Mouse (Mus musculus): Measurements from ENCODE around the gene Casc3. TPM values are rescaled to one million over a fixed set of nuclear protein-coding genes. Genes with fewer than 3 reads are reported as not detected.
"Not testable (repeated sequence)": the region's sequence is repeated elsewhere in the genome, so short reads cannot be mapped to it uniquely, and the experiment has no call there.

Casc3 gene
- polyA plus RNA-seq, 1 experiment from 2014 or later = 44.9 TPM

GRCm38 (mm10) chr11:98797306-98797705, 7.4 kb upstream of the Casc3 start:
- H3K4me3 ChIP-seq (ENCODE audit: low read depth, low read length) = peak overlapping the region; percentile 100
- peak overlapping the region; percentile 97 for H3K9ac ChIP-seq (ENCODE audit: low read length)
- ATAC-seq (ENCODE audit: insufficient number of reproducible peaks, low FRiP score, low TSS enrichment, low read depth) (no peak), DNase-seq (ENCODE audit: low spot score) (no peak)
- peaks cover 24% of the 10 kb centered on the region for H3K36me3 ChIP-seq (ENCODE audit: control insufficient read depth, insufficient read depth, low read length)
- H3K27ac ChIP-seq (replicated peaks; ENCODE audit: low read depth, low read length) = no peak overlapping the region
- WGBS = 15% methylated on average over 5 of the region's 5 CpGs
- no peaks in the 10 kb centered on the region for H3K27me3 ChIP-seq (ENCODE audit: control insufficient read depth, insufficient read depth, low read length)
- peak overlapping the region; percentile 88 for H3K4me2 ChIP-seq (ENCODE audit: low read depth, severe bottlenecking)
- H3K9me3 ChIP-seq (ENCODE audit: control insufficient read depth, low read length) = no peaks in the 10 kb centered on the region
- peaks cover 10% of the 10 kb centered on the region for H3K4me1 ChIP-seq (ENCODE audit: control insufficient read depth, insufficient read depth, low read length)

DNA sequence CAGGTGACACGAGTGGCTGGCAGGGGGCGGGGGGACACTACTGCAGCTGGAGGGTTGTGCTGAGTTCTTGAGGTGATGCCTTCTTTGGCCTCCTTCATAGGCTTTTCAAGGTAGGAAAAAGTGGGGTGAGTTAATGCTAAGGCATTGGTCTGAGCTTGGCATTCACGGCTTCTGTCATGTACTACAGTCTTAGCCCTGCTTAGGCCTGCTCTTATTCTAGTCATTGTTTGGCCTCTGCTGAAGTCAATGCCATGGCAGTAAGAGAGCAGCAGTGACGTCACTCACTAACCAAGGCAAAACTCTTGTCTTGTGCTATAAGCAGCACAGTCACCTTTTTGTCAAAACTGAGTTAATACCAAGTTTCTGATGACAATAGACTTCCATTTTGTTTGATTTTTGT, 6.8 kb upstream of the Casc3 start:
- H3K4me2 ChIP-seq (ENCODE audit: low read depth, severe bottlenecking) = peak overlapping the region; percentile 88
- H3K9me3 ChIP-seq (ENCODE audit: control insufficient read depth, low read length) = no peaks in the 10 kb centered on the region
- H3K4me3 ChIP-seq (ENCODE audit: low read depth, low read length) = peak overlapping the region; percentile 100
- ATAC-seq (ENCODE audit: insufficient number of reproducible peaks, low FRiP score, low TSS enrichment, low read depth) (no peak), DNase-seq (ENCODE audit: low spot score) (no peak)
- peak overlapping the region; percentile 97; the same call in 1 of the 2 replicates for H3K9ac ChIP-seq (ENCODE audit: low read length)
- H3K27me3 ChIP-seq (ENCODE audit: control insufficient read depth, insufficient read depth, low read length) = no peaks in the 10 kb centered on the region
- H3K27ac ChIP-seq (replicated peaks; ENCODE audit: low read depth, low read length) = no peak overlapping the region
- H3K4me1 ChIP-seq (ENCODE audit: control insufficient read depth, insufficient read depth, low read length) = peaks cover 10% of the 10 kb centered on the region
- WGBS = 62% methylated on average over 4 of the region's 4 CpGs
- peaks cover 27% of the 10 kb centered on the region for H3K36me3 ChIP-seq (ENCODE audit: control insufficient read depth, insufficient read depth, low read length)

DNA sequence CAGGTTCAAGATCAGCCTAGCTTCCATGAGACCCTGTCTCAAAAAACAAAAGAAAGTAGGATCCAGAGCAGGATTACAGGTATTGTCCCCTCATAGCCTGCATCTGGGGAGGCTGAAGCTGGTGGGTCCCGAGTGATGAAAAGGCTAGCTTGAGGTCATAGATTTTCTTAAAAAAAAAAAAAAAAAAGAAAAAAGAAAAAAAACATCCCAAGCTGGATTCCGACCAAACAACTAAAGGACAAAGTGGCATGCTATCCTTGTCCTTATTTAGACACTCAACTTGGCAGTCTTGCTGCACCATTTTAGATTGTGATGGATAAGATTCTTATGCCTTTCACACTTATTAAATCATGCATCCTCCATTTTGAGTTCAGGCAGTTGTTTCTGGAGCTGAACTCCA, 3.7 kb downstream of the Casc3 start:
- ATAC-seq (ENCODE audit: insufficient number of reproducible peaks, low FRiP score, low TSS enrichment, low read depth) = no peak
- WGBS = 85% methylated on average over 2 of the region's 2 CpGs
- no peak overlapping the region for H3K27ac ChIP-seq (replicated peaks; ENCODE audit: low read depth, low read length)

GRCm38 (mm10) chr11:98809457-98810290, 5.0 kb downstream of the Casc3 start:
- H3K27me3 ChIP-seq (ENCODE audit: control insufficient read depth, insufficient read depth, low read length) = no peaks in the 10 kb centered on the region
- H3K4me1 ChIP-seq (ENCODE audit: control insufficient read depth, insufficient read depth, low read length) = peaks cover 4% of the 10 kb centered on the region; the same call in 1 of the 2 replicates
- H3K36me3 ChIP-seq (ENCODE audit: control insufficient read depth, insufficient read depth, low read length) = peaks cover 16% of the 10 kb centered on the region
- no peaks in the 10 kb centered on the region for H3K9me3 ChIP-seq (ENCODE audit: control insufficient read depth, low read length)
- ATAC-seq (ENCODE audit: insufficient number of reproducible peaks, low FRiP score, low TSS enrichment, low read depth) = peak; percentile 98
- DNase-seq (ENCODE audit: low spot score) = peak; percentile 99
- peak overlapping the region; percentile 66 for H3K4me2 ChIP-seq (ENCODE audit: low read depth, severe bottlenecking)
- under 1% methylated on average over 83 of the region's 84 CpGs for WGBS
- H3K27ac ChIP-seq (replicated peaks; ENCODE audit: low read depth, low read length) = peak overlapping the region; percentile 89
- H3K4me3 ChIP-seq (ENCODE audit: low read depth, low read length) = peak overlapping the region; percentile 85
- peak overlapping the region; percentile 86 for H3K9ac ChIP-seq (ENCODE audit: low read length)

More for the DNA sequence above, 3.7 kb downstream of the Casc3 start:
- Histone ChIP-seq H3K36me3 (ENCODE audit: control insufficient read depth, insufficient read depth, low read length) (peaks cover 27% of the 10 kb centered on the region), H3K4me1 (ENCODE audit: control insufficient read depth, insufficient read depth, low read length) (peaks cover 4% of the 10 kb centered on the region; the same call in 1 of the 2 replicates), H3K4me3 (ENCODE audit: low read depth, low read length) (no peak overlapping the region), H3K27me3 (ENCODE audit: control insufficient read depth, insufficient read depth, low read length) (no peaks in the 10 kb centered on the region), H3K9me3 (ENCODE audit: control insufficient read depth, low read length) (no peaks in the 10 kb centered on the region), H3K4me2 (ENCODE audit: low read depth, severe bottlenecking) (no peak overlapping the region), H3K9ac (ENCODE audit: low read length) (no peak overlapping the region)
- no peak for DNase-seq (ENCODE audit: low spot score)

GRCm38 (mm10) chr11:98810686-98811085, 6.0 kb downstream of the Casc3 start:
- Histone ChIP-seq H3K4me3 (ENCODE audit: low read depth, low read length) (peak overlapping the region; percentile 85), H3K4me2 (ENCODE audit: low read depth, severe bottlenecking) (peak overlapping the region; percentile 66), H3K9ac (ENCODE audit: low read length) (no peak overlapping the region; the same call in 1 of the 2 replicates), H3K27ac (replicated peaks; ENCODE audit: low read depth, low read length) (no peak overlapping the region), H3K36me3 (ENCODE audit: control insufficient read depth, insufficient read depth, low read length) (peaks cover 12% of the 10 kb centered on the region), H3K9me3 (ENCODE audit: control insufficient read depth, low read length) (no peaks in the 10 kb centered on the region), H3K4me1 (ENCODE audit: control insufficient read depth, insufficient read depth, low read length) (peaks cover 4% of the 10 kb centered on the region; the same call in 1 of the 2 replicates), H3K27me3 (ENCODE audit: control insufficient read depth, insufficient read depth, low read length) (no peaks in the 10 kb centered on the region)
- no peak for ATAC-seq (ENCODE audit: insufficient number of reproducible peaks, low FRiP score, low TSS enrichment, low read depth)
- 60% methylated on average over 7 of the region's 7 CpGs for WGBS
- DNase-seq (ENCODE audit: low spot score) = no peak

- Histone ChIP-seq H3K27ac (replicated peaks; ENCODE audit: low read depth, low read length) (no peak overlapping the region), H3K27me3 (ENCODE audit: control insufficient read depth, insufficient read depth, low read length) (no peaks in the 10 kb centered on the region), H3K9me3 (ENCODE audit: control insufficient read depth, low read length) (no peaks in the 10 kb centered on the region), H3K36me3 (ENCODE audit: control insufficient read depth, insufficient read depth, low read length) (peaks cover 38% of the 10 kb centered on the region), H3K4me1 (ENCODE audit: control insufficient read depth, insufficient read depth, low read length) (no peaks in the 10 kb centered on the region), H3K9ac (ENCODE audit: low read length) (no peak overlapping the region), H3K4me3 (ENCODE audit: low read depth, low read length) (no peak overlapping the region), H3K4me2 (ENCODE audit: low read depth, severe bottlenecking) (no peak overlapping the region)
- WGBS = 93% methylated on average over 1 of the region's 1 CpGs
- DNase-seq (ENCODE audit: low spot score) = no peak
- no peak for ATAC-seq (ENCODE audit: insufficient number of reproducible peaks, low FRiP score, low TSS enrichment, low read depth)
Measured at GRCm38 (mm10) chr11:98816706-98817239, 12.1 kb downstream of the Casc3 start.

- Histone ChIP-seq H3K4me2 (ENCODE audit: low read depth, severe bottlenecking) (no peak overlapping the region), H3K4me1 (ENCODE audit: control insufficient read depth, insufficient read depth, low read length) (no peaks in the 10 kb centered on the region), H3K27ac (replicated peaks; ENCODE audit: low read depth, low read length) (no peak overlapping the region), H3K27me3 (ENCODE audit: control insufficient read depth, insufficient read depth, low read length) (no peaks in the 10 kb centered on the region), H3K4me3 (ENCODE audit: low read depth, low read length) (no peak overlapping the region), H3K9ac (ENCODE audit: low read length) (no peak overlapping the region), H3K36me3 (ENCODE audit: control insufficient read depth, insufficient read depth, low read length) (peaks cover 51% of the 10 kb centered on the region), H3K9me3 (ENCODE audit: control insufficient read depth, low read length) (no peaks in the 10 kb centered on the region)
- DNase-seq (ENCODE audit: low spot score) = no peak
- WGBS = 95% methylated on average over 5 of the region's 5 CpGs
- ATAC-seq (ENCODE audit: insufficient number of reproducible peaks, low FRiP score, low TSS enrichment, low read depth) = no peak
Measured at GRCm38 (mm10) chr11:98820968-98821367, 16.3 kb downstream of the Casc3 start.

DNA sequence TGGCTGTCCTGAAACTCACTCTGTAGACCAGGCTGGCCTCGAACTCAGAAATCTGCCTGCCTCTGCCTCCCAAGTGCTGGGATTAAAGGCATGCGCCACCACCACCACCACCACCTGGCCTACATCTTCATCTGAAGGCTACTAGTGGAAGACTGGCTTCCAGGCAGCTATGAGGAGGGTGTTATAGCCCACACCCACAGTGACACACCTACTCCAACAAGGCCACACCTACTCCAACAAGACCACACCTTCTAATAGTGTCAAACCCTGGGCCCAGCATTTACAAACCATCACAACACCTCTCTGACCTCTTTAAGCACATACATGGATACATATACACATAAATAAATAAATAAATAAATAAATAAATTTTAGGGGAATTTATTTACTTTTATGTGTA, 21.4 kb downstream of the Casc3 start:
- 92% methylated on average over 2 of the region's 2 CpGs for WGBS

More for the DNA sequence above, 21.4 kb downstream of the Casc3 start:
- H3K36me3 ChIP-seq (ENCODE audit: control insufficient read depth, insufficient read depth, low read length) = peaks cover 44% of the 10 kb centered on the region
- not testable (repeated sequence) for H3K27me3 ChIP-seq (ENCODE audit: control insufficient read depth, insufficient read depth, low read length); H3K27ac ChIP-seq (replicated peaks; ENCODE audit: low read depth, low read length); H3K4me1 ChIP-seq (ENCODE audit: control insufficient read depth, insufficient read depth, low read length); H3K9ac ChIP-seq (ENCODE audit: low read length); DNase-seq (ENCODE audit: low spot score); H3K4me2 ChIP-seq (ENCODE audit: low read depth, severe bottlenecking); H3K9me3 ChIP-seq (ENCODE audit: control insufficient read depth, low read length); H3K4me3 ChIP-seq (ENCODE audit: low read depth, low read length); ATAC-seq (ENCODE audit: insufficient number of reproducible peaks, low FRiP score, low TSS enrichment, low read depth)

Data from limb, embryonic 11.5 days (tissue).